Mouse (Mus musculus) neural tube, embryonic 13.5 days (tissue): Measurements from ENCODE around the gene Pcgf6. TPM values are rescaled to one million over a fixed set of nuclear protein-coding genes. Genes with fewer than 3 reads are reported as not detected.

Experiments
- ATAC-seq: fragments of 200-750 bp; cut with Nextera tagmentation; 2 replicates; pipeline ENCODE4 v1.8.0; 2017; ENCODE audit warnings: low read depth, mild to moderate bottlenecking, moderate TSS enrichment, moderate library complexity
- H3K27ac ChIP-seq: fragments of 300-500 bp; sonication (generic); replicated peaks from 2 replicates; pipeline ENCODE4 v1.5.1; 2015; ENCODE audit warnings: moderate library complexity, mild to moderate bottlenecking, inconsistent platforms
- H3K27me3 ChIP-seq: fragments of 300-500 bp; sonication (generic); 2 replicates; pipeline ENCODE4 v1.6.1; 2015; ENCODE audit warnings: mild to moderate bottlenecking, inconsistent platforms
- H3K36me3 ChIP-seq: fragments of 300-500 bp; sonication (generic); 2 replicates; pipeline ENCODE4 v1.6.1; 2015; ENCODE audit warnings: mild to moderate bottlenecking, inconsistent platforms
- H3K4me1 ChIP-seq: fragments of 300-500 bp; sonication (generic); replicated peaks from 2 replicates; pipeline ENCODE4 v1.6.1; 2015; ENCODE audit warnings: inconsistent platforms
- H3K4me2 ChIP-seq: fragments of 300-500 bp; sonication (generic); 2 replicates; pipeline ENCODE4 v1.6.1; 2015; ENCODE audit warnings: inconsistent platforms, mild to moderate bottlenecking, moderate library complexity
- H3K4me3 ChIP-seq: fragments of 300-500 bp; sonication (generic); 2 replicates; pipeline ENCODE4 v1.5.1; 2015; ENCODE audit warnings: mild to moderate bottlenecking, inconsistent platforms
- H3K9ac ChIP-seq: fragments of 300-500 bp; sonication (generic); 2 replicates; pipeline ENCODE4 v1.6.1; 2015; ENCODE audit warnings: moderate library complexity, mild to moderate bottlenecking, inconsistent platforms
- H3K9me3 ChIP-seq: fragments of 300-500 bp; sonication (generic); 2 replicates; pipeline ENCODE4 v1.6.1; 2016; ENCODE audit warnings: inconsistent platforms
- WGBS: fragments of 180-500 bp; shearing (Covaris S2); methylation state at CpG from one replicate; pipeline ENCODE4 v1.1.7; 2015; 5-methylcytosine and 5-hydroxymethylcytosine counted together
- polyA plus RNA-seq: library from polyadenylated mRNA; unstranded; fragments of >200 nt; fragmentation: Nextera tagmentation; extraction: Ambion mirVana; gene quantifications from 2 replicates; pipeline ENCODE4 v1.2.1, GENCODE M21; 2015

The Pcgf6 gene
- 26.9 and 29.1 TPM in 2 replicates for polyA plus RNA-seq

DNA sequence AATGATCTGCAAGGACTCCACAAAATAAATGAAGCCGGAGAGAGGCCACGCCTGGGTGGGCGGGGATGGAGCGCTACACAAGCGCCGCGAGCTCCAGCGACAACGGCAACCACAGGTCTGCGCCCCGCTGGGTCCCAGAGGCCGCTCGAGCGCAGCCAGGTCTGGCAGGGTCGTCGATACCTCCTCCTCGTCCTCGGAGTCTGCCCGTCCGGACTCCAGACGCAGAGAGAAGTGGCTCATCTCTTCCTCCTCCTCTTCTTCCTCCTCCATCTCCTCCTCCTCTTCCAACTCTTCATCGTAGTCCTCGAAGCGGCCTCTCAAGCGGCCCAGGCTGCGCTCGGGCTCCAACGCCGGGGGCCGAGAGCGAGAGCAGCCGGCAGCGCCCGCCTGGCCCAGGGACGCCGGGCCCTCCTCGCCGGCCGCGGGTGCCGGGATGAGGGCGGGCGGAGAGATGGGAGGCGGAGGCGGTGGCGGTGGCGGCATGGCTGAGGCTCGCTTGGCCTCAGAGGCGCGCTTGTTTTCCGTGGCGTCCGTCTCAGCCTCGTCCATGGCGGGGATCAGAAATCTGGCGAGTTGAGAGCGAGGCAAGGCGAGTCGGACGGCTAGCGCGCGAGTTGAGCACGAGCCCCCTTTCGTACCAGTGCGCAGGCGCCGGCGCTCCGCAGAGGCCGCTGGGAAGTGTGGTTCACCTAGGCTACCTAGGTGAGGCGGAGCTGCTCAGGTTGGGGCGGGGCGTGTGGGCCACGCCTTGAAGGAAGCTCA is at the start of gene Pcgf6:
Gene Pcgf6 (minus strand): TSS at position 636 of the 762 bp plus-strand sequence.
- Histone ChIP-seq H3K4me1 (peaks cover 19% of the 10 kb centered on the region), H3K9ac (peak within 1 kb of the TSS; percentile 84), H3K27me3 (no peaks in the 10 kb centered on the region), H3K4me2 (peak within 1 kb of the TSS; percentile 73), H3K36me3 (peaks cover 27% of the 10 kb centered on the region), H3K27ac (peak within 1 kb of the TSS; percentile 93), H3K4me3 (peak within 1 kb of the TSS; percentile 83), H3K9me3 (no peaks in the 10 kb centered on the region)
- ATAC-seq, result peak; percentile 95
- WGBS, result under 1% methylated on average over 75 of the region's 75 CpGs

DNA sequence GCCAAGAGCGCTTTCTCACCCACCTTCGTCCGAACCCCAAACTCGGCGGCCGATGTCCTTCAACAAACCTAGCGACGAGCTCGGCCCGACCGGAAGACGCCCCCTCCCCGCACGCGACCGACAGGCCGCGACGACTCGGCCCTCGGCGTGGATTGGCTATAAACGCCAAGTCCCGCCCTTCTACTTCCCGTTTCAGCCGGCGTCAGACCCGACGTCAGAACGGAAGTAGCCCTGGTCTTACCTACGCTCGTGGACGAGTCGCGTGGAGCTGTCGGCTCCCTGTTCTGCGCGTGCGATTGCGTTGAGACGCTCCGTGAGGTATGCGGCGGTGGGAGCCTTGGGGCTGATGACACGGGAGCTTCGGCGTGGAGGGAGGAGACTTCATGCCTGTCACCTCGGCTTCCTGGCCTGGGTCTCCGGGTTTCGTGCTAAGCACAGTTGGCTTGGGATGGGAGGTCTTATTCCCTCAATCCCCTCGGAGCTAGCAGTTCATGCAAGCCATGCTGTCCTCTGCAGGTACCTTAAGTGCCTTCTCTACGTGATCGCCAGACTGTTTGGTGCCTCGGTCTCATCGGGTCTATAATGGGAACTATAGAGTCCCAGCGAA is 39.9 kb upstream of the Pcgf6 start, which contains the start of the genes Usmg5 and Pdcd11:
Gene Usmg5 (minus strand): TSS at position 98 of the 607 bp plus-strand sequence.
Gene Pdcd11 (plus strand): TSS at position 219 of the 607 bp plus-strand sequence.
- Histone ChIP-seq H3K36me3 (peaks cover 39% of the 10 kb centered on the region), H3K4me3 (peak within 1 kb of the TSS; percentile 90), H3K27ac (peak within 1 kb of the TSS; percentile 91), H3K27me3 (no peaks in the 10 kb centered on the region), H3K4me2 (peak within 1 kb of the TSS; percentile 94), H3K9ac (peak within 1 kb of the TSS; percentile 97), H3K9me3 (no peaks in the 10 kb centered on the region), H3K4me1 (peaks cover 23% of the 10 kb centered on the region)
- ATAC-seq, result peak; percentile 100
- under 1% methylated on average over 56 of the region's 56 CpGs for WGBS

DNA sequence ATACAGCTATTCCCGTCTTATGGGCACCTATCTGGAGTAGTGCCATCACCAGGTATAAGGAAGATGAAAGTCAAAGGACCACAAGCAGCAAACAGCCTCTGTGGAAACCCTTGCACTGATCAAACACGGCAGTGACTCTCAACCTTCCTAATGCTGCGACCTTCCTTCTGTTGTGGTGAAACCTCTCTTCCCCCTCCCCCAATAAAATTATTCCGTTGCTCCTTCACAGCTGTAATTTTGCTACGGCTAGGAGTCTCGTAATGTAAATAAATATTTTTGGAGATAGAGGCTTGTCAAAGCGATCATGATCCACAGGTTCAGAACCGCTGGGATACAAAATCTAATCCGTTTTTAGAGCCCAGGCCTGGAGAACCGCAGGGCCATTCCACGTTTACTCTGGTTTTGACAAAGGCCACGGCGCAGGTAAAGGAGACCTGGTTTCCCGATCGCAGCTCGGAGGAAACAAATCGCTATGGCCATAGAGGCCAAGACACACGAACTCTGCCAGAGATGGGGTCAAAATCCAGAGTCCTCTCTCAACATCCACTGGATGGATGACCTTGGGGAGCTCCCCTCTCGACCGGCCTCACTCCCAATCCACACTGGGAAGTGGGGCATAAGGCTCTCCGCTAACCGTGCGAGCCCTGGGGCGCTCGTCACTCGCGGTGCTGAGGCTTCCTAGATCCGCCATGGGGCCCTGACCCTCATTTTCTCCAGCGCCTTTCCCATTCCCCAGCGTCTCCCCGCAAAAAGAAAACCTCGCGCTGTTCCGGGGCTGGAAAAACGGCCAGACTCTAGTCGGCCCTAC is 39.2 kb upstream of the Pcgf6 start:
- no peaks in the 10 kb centered on the region for H3K27me3 ChIP-seq
- WGBS, result 2% methylated on average over 36 of the region's 36 CpGs
- H3K4me2 ChIP-seq, result peak overlapping the region; percentile 94
- H3K36me3 ChIP-seq, result peaks cover 38% of the 10 kb centered on the region
- no peaks in the 10 kb centered on the region for H3K9me3 ChIP-seq
- ATAC-seq, result peak; percentile 72
- H3K4me3 ChIP-seq, result peak overlapping the region; percentile 90
- H3K27ac ChIP-seq, result peak overlapping the region; percentile 91
- H3K4me1 ChIP-seq, result peaks cover 23% of the 10 kb centered on the region
- peak overlapping the region; percentile 97 for H3K9ac ChIP-seq

DNA sequence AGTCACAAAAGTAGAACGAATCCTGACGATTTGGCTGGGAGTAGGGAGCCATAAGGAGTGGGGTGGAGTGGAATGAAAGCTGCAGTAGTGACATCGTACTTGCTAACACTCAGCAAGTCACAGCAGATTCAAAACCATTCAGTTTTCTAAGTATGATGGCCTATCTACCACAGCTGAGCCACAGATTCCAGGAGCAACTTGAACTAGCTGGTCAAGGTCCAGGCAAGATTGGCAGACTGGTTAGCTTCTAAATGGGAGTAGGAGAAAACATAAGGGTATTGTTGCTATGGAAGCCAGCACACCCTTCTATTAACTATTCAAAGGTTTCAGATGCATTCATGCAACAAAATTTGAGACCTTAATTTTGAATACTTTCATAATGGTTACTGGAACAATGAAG is 37.5 kb upstream of the Pcgf6 start:
- ATAC-seq, result no peak
- Histone ChIP-seq H3K4me1 (peaks cover 23% of the 10 kb centered on the region), H3K9me3 (no peaks in the 10 kb centered on the region), H3K9ac (no peak overlapping the region), H3K4me3 (no peak overlapping the region), H3K27ac (no peak overlapping the region), H3K36me3 (peaks cover 40% of the 10 kb centered on the region), H3K4me2 (no peak overlapping the region), H3K27me3 (no peaks in the 10 kb centered on the region)
- 90% methylated on average over 3 of the region's 3 CpGs for WGBS

DNA sequence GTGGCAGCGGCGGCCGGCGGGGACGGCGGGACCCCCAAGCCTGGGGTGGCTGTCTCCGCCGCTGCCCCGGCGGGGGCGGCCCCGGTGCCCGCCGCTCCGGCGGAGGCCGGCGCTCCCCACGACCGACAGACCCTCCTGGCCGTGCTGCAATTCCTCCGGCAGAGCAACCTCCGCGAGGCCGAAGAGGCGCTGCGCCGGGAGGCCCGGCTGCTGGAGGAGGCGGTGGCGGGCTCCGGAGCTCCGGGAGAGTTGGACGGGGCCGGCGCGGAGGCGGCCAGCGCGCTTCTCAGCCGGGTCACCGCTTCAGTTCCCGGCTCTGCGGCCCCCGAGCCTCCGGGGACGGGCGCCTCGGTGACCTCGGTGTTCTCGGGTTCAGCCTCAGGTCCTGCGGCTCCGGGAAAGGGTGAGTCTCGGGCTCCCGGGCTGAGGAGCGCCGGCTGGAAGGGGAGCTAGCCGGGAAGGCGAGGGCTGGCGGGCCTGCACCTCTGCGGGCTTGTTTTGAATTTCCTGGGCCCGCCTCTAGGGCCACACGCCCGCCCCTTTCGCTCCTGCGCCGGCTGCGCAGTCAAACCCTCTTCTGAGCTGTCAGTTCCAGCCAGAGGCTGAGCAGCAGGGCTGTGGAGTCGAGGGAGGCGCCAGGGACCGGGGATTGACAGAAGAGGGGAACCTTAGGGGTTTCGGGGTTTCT is 17.4 kb upstream of the Pcgf6 start:
- Histone ChIP-seq H3K4me3 (peak overlapping the region; percentile 99), H3K27me3 (no peaks in the 10 kb centered on the region), H3K36me3 (peaks cover 23% of the 10 kb centered on the region), H3K4me2 (peak overlapping the region; percentile 77), H3K9ac (peak overlapping the region; percentile 94), H3K9me3 (no peaks in the 10 kb centered on the region), H3K27ac (peak overlapping the region; percentile 93), H3K4me1 (peaks cover 16% of the 10 kb centered on the region)
- WGBS, result under 1% methylated on average over 72 of the region's 72 CpGs
- peak; percentile 93 for ATAC-seq

DNA sequence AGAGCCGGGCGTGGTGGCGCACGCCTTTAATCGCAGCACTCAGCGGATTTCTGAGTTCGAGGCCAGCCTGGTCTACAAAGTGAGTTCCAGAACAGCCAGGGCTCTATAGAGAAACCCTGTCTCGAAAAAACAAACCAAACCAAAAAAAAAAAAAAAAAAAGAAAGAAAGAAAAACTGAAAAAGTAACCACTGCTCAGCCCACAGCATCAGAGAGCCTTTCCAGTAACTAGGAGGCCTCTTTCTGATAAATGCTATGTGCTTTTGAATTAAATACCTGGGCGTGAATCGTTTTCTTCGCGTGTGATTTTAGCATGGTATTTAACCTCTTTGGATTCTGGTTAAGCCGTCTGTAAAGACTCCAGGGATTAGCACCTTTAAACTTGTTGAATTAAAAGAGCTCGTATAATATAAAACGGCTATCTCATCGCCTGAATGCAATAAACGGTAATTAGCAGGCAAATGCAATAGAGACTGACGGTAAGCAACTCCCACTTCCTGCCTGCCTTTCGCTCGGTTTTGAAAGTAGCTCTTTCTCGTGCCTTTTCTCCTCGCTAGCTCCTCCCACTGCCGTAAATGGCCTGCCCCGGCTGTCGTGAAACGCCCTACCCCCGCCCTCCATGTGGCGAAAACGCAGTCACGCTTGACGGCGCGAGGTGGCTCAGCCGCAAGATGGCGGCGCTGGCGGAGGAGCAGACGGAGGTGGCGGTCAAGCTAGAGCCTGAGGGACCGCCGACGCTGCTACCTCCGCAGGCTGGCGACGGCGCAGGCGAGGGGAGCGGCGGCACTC is 16.6 kb upstream of the Pcgf6 start, which contains the start of gene Taf5:
Gene Taf5 (plus strand): TSS at position 651 of the 787 bp plus-strand sequence.
- H3K9me3 ChIP-seq, result no peaks in the 10 kb centered on the region
- H3K36me3 ChIP-seq, result peaks cover 15% of the 10 kb centered on the region
- peak within 1 kb of the TSS; percentile 99 for H3K4me3 ChIP-seq
- H3K9ac ChIP-seq, result peak within 1 kb of the TSS; percentile 94
- peak within 1 kb of the TSS; percentile 93 for H3K27ac ChIP-seq
- WGBS, result 11% methylated on average over 49 of the region's 49 CpGs
- H3K27me3 ChIP-seq, result no peaks in the 10 kb centered on the region
- peak within 1 kb of the TSS; percentile 77 for H3K4me2 ChIP-seq
- peaks cover 16% of the 10 kb centered on the region for H3K4me1 ChIP-seq
- peak; percentile 82 for ATAC-seq

DNA sequence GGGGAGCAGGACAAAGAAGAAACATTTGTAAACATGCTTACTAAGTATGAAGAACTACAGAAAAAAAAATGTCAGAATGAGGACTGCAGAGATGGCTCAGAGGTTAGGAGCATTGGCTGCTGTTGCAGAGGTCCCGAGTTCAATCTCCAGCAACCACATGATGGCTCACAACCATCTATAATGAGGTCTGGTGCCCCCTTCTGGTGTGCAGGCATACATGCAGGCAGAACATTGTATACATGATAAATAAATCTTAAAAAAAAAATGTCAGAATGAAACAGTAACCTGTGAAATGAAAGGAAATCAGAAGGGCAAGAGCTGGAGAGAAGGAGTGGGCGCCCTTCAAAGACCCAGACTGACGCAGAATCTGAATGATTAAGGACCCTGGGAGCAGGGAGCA is 15.2 kb upstream of the Pcgf6 start:
- H3K27me3 ChIP-seq, result no peaks in the 10 kb centered on the region
- 91% methylated on average over 3 of the region's 3 CpGs for WGBS
- H3K9me3 ChIP-seq, result no peaks in the 10 kb centered on the region
- H3K9ac ChIP-seq, result no peak overlapping the region
- H3K4me2 ChIP-seq, result no peak overlapping the region
- H3K4me1 ChIP-seq, result peaks cover 16% of the 10 kb centered on the region
- no peak for ATAC-seq
- H3K27ac ChIP-seq, result no peak overlapping the region
- no peak overlapping the region for H3K4me3 ChIP-seq
- peaks cover under 1% of the 10 kb centered on the region; the same call in 1 of the 2 replicates for H3K36me3 ChIP-seq

DNA sequence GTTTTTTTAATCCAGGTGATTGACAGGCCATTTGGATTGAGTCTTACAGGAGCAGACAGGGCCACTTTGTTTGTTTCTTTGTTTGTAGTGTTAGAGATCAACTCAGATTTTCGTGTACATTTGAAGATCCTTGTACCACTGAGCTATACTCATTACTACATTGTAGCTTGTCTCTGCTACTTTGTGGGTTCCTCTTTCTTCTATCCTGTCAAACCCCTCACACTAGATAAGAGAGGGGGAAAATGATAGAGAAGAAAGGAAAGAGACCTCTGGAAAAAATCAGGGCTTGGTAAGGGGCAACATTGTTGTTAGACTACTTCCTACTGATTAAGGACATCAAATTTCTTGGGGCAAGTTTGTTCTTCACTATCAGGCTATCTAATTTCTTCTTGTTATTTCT is 7.0 kb upstream of the Pcgf6 start:
- no peaks in the 10 kb centered on the region for H3K36me3 ChIP-seq
- no peak overlapping the region for H3K9ac ChIP-seq
- H3K9me3 ChIP-seq, result no peaks in the 10 kb centered on the region
- no peaks in the 10 kb centered on the region for H3K4me1 ChIP-seq
- no peaks in the 10 kb centered on the region for H3K27me3 ChIP-seq
- no peak overlapping the region for H3K4me3 ChIP-seq
- no peak overlapping the region for H3K4me2 ChIP-seq
- WGBS, result 63% methylated on average over 1 of the region's 1 CpGs
- no peak for ATAC-seq
- no peak overlapping the region for H3K27ac ChIP-seq

DNA sequence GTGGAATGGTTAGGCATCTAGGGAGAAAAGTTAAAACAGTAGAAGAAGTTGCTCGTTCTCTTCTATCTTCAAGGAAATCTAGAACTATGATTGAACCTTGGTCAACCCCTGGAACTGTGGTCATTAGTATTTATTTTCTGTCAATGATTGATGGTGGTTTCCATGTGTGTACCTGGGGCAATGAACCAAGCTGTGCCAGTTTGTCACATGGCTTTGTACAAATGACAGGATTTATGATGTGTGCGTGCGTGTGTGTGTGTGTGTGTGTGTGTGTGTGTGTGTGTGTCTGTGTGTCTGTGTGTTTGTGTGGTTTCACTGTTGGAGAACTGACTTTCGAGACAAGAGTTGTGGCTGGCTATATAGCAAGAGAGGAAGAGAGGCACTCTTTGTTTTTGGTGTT is 2.8 kb upstream of the Pcgf6 start:
- Histone ChIP-seq H3K4me1 (peaks cover 16% of the 10 kb centered on the region), H3K4me2 (no peak overlapping the region), H3K36me3 (0 out of 2 replicates have a peak, but pooled peaks cover under 1% of the 10 kb centered on the region), H3K27ac (no peak overlapping the region), H3K9ac (no peak overlapping the region), H3K27me3 (no peaks in the 10 kb centered on the region), H3K4me3 (no peak overlapping the region), H3K9me3 (no peaks in the 10 kb centered on the region)
- no peak for ATAC-seq
- WGBS, result 85% methylated on average over 4 of the region's 4 CpGs

DNA sequence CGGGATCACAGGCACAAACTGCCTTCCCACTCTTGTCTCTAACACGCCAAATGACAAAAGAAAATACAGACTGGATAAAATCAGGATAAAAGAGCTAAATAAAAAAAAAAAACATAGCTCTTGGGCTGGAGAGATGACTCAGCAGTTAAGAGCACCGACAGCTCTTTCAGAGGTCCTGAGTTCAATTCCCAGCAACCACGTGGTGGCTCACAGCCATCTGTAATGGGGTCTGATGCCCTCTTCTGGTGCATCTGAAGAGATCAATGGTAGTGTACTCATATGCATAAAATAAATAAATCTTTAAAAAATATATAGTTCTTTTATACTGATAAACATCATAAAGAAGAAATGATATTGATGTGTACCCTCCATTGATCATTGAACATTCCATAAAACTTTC is 2.2 kb upstream of the Pcgf6 start:
- Histone ChIP-seq H3K36me3 (0 out of 2 replicates have a peak, but pooled peaks cover 5% of the 10 kb centered on the region), H3K27ac (no peak overlapping the region), H3K9me3 (no peaks in the 10 kb centered on the region), H3K4me3 (no peak overlapping the region), H3K27me3 (no peaks in the 10 kb centered on the region), H3K4me2 (no peak overlapping the region), H3K4me1 (peaks cover 19% of the 10 kb centered on the region), H3K9ac (no peak overlapping the region)
- ATAC-seq, result no peak
- WGBS, result 87% methylated on average over 4 of the region's 4 CpGs

DNA sequence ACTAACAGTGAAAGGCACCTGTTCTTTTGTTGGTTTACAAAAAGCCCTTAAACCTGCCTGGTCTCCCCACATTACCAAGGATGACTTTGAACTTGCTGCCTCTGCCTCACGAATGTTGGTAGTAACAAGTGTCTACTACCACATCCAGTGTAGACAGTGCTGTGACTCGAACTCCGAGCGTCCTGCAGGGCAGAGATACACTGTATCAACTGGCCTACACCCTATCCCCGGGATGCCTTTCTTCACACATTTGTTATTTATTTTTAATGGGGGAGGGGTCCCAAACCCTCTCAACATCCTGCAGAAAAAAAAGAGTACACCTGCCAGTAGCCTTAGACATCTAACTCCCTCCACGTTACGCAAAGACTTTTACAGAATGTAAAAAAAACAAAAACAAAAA is 866 bp downstream of the Pcgf6 start:
- no peaks in the 10 kb centered on the region for H3K9me3 ChIP-seq
- no peaks in the 10 kb centered on the region for H3K27me3 ChIP-seq
- peak overlapping the region; percentile 84 for H3K9ac ChIP-seq
- H3K4me1 ChIP-seq, result peaks cover 19% of the 10 kb centered on the region
- H3K4me3 ChIP-seq, result peak overlapping the region; percentile 83
- peaks cover 32% of the 10 kb centered on the region for H3K36me3 ChIP-seq
- WGBS, result 7% methylated on average over 7 of the region's 7 CpGs
- ATAC-seq, result peak; percentile 62; the same call in 1 of the 2 replicates
- peak overlapping the region; percentile 93 for H3K27ac ChIP-seq
- peak overlapping the region; percentile 73 for H3K4me2 ChIP-seq
